Mouse (Mus musculus) cerebellum, postnatal 25 days (tissue): ENCODE results near the gene Cox6b1.

Experiments used
- DNase-seq, 2 experiments: peaks; one replicate each; pipeline ENCODE4 v3.0.0; 2021; ENCODE audit warnings: mixed read lengths in 2 of 2

Gene Cox6b1

DNA sequence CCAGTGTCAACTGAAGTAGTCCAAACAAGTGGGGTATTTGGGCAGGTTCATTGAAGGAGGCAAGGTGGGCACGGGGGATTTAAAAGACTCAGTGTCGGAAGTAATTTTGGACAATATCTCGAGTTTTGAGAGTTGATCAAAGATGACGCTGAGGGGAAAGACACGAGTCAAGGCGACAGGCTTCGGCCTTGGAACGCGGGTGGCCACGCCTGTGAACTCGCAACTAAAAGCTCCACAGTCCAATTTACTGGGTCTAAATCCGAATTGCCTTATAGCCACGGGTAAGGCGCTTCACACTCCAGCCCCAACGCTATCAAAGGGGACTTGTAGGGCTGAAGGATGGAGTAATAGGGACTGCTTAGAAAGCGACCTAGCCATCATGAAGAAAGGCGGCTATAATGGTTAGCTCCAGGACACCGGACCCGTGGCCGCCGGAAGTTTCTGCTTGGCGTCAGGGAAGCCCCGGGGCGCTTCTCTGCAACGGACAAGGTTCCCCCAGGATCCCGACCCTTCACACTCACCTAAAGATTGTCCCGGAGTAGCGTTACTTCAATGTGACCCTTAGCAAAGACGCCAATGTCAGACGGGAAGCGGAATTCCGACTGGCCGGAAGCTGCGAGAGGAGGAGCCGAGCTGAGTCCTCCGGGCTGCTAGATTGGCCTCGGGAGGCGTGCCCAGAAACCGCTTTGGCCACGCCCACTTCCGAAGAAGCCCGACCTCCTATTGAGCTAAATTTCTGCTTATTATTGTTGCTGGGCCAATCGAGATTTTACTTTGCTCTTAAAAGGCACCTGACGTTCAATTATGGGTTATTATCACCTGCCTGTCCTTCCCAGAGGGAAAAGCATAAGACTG, at the start of gene Cox6b1:
Cox6b1 (minus strand) TSS at position 622 of the 855 bp plus-strand sequence.
- peak; percentile 84 to 92 for DNase-seq

- DNase-seq: no peak
Measured at GRCm38 (mm10) chr7:30671480-30671879, 45.5 kb upstream of the Cox6b1 start, which contains the start of gene Pmis2. Pmis2 (minus strand) TSS chr7:30671605.

DNA sequence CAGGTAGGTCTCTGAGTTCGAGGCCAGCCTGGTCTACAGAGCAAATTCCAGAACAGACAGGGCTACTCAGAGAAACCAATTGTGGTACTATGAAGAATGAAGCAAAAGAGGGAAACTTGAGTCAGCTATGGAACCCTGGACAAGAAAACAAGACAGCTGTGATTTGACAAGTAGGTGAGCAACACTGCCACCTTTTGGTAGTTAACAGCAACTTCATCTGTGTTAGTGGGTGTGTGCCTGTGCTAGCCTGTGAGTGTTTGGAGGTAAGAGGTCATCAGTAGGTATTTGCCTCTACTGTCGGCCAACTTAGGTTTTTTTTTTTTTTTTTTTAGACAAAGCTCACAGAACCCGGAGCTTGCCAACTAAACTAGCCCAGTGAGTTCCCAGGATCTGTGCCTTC, 43.3 kb upstream of the Cox6b1 start:
- DNase-seq: no peak

DNA sequence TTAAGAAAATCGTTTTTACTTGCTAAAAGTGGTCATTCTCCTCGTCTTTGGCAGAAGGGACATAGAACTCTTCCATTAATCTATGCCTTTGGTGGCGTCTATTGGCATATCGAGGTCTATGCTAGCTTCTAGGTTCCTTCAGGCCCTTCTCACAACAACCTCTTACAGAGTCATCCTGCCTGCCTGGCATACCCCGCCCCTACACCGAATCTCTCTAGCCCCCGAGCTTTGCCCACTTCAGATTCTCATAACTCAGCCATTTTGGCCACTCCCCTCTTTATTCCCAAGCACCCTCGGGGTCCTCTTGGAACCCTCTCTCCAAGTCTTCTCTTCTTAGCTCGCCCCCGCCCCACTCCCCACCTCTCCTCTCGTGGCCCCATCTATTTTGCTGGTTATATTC, 39.4 kb upstream of the Cox6b1 start:
- peak; percentile 28 to 32 for DNase-seq

DNA sequence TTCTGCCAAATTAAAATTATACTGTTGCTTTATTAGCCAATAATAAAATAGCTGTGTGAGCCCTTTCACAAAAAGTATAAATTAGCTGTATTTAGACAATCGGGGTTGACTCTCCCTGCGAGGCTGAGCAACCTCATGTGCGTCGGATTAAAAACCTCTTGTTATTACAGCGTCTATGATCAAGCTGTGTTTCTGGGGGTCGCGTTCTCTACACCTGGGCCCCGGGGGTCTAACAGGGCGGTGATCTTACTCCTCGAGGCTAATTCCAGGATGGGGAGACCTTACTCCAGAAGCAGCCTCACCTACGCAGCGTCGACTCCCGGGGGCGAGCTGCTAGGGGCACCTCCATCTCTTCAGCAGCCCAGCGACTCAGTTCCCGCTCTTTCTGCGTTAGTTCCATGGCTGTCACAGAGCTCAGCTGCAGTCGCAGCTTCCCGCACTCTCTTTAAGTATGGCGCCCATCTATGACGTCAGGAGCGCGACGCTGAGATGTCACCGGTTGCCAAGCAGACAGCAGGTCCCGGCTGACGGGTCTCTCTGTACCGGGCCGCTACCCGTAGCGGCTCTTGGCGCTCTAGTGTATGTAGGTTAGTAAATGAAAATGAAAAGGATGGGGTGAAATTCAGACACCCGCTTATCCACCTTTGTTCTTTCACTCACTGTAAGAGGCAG, 38.7 kb upstream of the Cox6b1 start, which contains the start of gene Haus5:
Haus5 (minus strand) TSS at position 466 of the 672 bp plus-strand sequence.
- peak; percentile 95 for DNase-seq

GRCm38 (mm10) chr7:30649591-30650540, 23.9 kb upstream of the Cox6b1 start, which contains the start of gene Rbm42:
Rbm42 (minus strand) TSS chr7:30650317.
- peak; percentile 98 for DNase-seq

DNA sequence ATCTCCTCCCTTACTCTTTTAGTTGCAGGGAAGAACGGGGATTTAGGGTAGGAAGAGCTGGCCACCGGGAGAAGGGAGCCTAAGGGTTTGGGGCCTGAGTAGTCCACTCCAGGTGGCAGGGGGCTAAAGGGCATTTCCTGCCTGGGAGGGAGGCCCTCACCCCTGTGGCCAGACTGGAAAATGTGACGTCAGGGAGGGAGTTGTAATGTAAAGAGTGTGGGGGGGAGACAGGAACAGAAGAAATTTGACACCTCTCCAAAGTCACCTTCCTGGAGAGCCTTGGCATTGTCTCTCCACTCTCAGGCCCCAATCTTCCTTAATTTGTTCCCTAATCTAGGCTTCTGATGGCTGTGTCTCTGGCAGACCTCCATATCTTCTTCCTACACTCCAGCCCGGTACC, 13.1 kb upstream of the Cox6b1 start:
- DNase-seq: no peak

- DNase-seq: no peak
Measured at GRCm38 (mm10) chr7:30636395-30636794, 10.4 kb upstream of the Cox6b1 start.

DNA sequence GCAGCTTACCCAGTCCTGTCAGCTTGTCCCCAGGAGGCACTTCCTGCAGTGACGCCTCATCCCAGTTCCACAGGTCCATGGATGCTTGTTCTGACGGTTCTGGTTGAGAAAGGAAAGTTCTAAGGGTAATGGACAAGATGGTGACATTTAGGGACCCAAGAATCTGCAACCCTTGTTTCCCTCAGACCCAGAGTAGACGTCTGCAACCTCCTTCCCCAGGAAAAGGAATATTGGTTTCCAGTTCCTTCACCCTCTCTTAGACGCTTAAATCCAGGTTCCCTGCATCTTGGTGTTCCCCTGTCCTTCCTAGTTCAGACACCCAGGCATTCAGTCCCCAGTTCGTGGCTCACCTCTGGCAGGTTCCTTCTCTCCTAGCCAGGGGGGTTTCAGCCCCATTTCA, 9.8 kb upstream of the Cox6b1 start, which contains the start of gene Etv2:
Etv2 (minus strand) TSS at position 101 of the 400 bp plus-strand sequence.
- DNase-seq: no peak

- DNase-seq: peak in 1 of 2 experiments; percentile 55
Measured at GRCm38 (mm10) chr7:30634621-30635020, 8.7 kb upstream of the Cox6b1 start.

DNA sequence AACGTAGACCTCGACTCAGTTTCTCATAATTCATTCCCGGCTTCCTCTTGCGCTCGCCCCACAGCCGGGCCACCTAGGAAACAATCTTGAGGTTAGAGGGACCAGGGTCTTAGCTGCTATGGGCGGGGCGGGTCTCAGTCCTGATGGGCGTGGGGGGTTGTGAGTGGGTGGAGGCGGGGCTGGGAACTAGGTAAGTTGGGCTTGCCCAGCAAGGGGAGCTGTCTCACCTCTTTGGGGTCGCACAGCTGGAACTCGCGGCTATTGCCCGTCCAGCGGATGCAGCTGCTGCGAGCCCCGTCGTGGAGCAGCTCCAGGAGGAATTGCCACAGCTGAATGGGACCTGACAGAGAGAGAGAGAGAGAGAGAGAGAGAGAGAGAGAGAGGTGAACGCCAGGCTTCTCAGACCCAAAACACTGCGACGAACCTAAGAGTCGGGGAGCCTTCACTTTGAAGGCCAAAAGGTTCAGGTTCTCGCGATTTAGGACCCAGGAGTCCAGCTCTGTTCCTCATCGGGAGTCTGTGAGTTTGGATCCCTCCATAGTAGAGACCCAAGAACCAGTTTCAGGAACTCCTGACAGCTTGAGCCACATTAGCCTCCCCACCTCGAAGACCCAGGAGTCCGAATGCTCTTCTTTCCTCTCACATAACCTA, 7.9 kb upstream of the Cox6b1 start:
- DNase-seq: no peak

GRCm38 (mm10) chr7:30629013-30629412, 3.1 kb upstream of the Cox6b1 start:
- DNase-seq: no peak

GRCm38 (mm10) chr7:30626647-30627046, 696 bp upstream of the Cox6b1 start:
- no peak for DNase-seq

GRCm38 (mm10) chr7:30619202-30619601, 6.7 kb downstream of the Cox6b1 start:
- peak in 1 of 2 experiments; percentile 56 for DNase-seq

GRCm38 (mm10) chr7:30618658-30619057, 7.3 kb downstream of the Cox6b1 start:
- DNase-seq: no peak

DNA sequence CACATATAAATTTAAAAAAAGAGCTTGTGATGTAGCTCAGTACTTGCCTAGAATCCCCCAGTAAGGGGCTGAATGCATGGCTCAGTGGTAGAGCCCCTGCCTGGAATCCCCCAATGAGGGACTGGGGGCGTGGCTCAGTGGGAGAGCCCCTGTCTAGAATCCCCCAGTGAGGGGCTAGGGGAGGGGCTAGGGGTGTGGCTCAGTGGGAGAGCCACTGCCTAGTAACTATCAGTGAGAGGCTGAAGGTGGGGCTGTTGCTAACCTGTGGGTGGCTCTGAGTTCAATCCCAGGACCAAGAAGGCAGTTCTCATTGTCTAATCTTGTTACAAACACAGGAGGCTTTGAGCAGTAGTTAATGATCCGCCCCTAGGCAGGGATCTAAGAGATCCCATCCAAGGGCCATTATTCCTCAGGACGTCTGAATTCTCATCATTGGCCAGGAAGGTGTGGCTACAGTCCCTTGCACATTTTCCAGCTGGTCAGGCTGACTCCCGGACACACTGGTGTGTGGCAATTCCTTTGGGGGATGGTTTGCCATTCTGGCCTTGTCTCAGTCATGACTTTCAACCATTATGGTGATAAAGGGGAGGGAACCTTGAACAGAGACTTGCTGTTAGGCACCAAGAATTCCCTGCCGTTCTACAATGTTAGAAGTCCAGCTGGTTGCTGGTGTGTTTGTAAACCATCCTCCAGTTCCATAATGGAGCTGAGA, 10.7 kb downstream of the Cox6b1 start:
- DNase-seq: no peak

DNA sequence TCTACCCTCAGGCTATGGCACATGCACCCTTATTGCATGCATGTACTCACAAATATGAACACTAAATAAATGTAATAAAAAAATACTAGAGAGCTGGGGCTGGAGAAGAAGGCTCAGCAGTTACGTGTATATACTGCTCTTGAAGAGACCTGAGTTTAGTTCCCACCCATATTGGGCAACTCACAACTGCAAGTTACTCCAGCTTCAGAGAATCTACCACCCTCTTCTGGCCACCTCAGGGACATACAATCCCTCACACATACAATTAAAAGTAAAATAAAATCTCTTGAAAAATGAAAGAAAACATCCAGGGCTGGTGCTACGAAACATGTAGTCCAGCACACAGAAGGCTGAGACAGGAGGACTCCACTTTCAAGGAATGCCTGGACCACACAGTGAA, 11.5 kb downstream of the Cox6b1 start:
- DNase-seq: no peak

DNA sequence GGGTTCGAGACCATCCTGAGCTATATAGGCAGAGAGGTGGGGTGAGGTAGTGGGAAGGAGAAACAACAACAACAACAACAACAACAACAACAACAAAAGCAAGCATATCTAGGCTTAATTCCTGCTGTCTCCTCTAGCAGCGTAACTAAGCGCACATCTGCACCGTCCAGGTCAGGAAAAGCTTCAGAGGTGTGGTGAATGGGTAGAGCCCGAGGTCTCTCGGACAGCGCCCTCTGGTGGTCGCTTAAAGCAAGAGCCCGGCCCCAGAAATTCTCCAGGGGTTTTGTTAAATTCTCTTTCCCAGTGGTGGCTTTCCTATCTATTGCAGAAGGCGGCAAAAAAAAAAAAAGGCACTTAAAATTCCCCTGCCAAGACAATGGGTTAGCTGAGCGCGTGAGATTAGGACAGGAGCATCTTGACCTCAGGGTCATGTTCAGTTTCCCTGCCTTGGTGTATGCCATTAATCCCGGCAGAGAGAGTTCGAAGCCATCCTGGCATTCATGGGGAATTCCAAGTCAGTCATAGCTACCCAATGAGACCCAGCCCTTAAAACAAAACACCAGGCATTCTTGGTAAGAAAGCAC, 12.3 kb downstream of the Cox6b1 start:
- peak; percentile 70 to 79 for DNase-seq

- DNase-seq: no peak
Measured at GRCm38 (mm10) chr7:30612654-30613402, 13.1 kb downstream of the Cox6b1 start, which contains the start of gene Upk1a. Upk1a (minus strand) TSS chr7:30612847.

DNA sequence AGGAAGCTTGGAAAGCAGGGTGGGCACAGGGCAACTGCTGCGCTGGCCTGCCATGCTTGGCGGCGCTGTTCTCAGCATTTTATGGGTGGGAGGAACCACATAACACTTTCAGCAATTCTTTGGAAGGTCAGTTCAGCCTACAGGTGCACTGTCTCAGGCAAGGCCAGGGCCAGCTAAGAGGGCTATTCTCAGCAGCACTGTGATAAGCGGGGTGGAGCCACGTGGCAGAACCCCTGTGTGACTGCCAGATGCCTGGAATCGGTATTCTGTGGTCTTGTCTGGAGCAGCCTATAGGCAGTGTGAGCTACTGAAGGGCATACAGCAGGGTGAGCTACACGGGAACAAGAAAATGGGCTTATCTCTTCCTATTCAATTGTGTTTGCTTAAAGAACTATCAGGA, 15.9 kb downstream of the Cox6b1 start:
- DNase-seq: no peak
